Mouse (Mus musculus): Measurements from ENCODE around the gene Rcor1.

- TF ChIP-seq CHD2 (IDR thresholded peaks at IDR 0.05; ENCODE audit: low read depth, low read length) = no peak
- no peak for TF ChIP-seq MAFK (IDR thresholded peaks at IDR 0.05; ENCODE audit: insufficient read depth, low read depth, low read length)
- no peak for TF ChIP-seq HCFC1 (IDR thresholded peaks at IDR 0.05; ENCODE audit: borderline replicate concordance, insufficient read depth, low read length)
- TF ChIP-seq ZNF384 (IDR thresholded peaks at IDR 0.05; ENCODE audit: low read depth, low read length) = no peak
These were observed 17.6 kb upstream of the Rcor1 start for GRCm38 (mm10) chr12:111021577-111021976.

Measured in ES-E14 (cell line).